Mouse (Mus musculus) midbrain, embryonic 13.5 days (tissue): ENCODE data around the gene Plppr3. TPM values are rescaled to one million over a fixed set of nuclear protein-coding genes. Genes with fewer than 3 reads are reported as not detected.
"Not testable (repeated sequence)": the region's sequence is repeated elsewhere in the genome, so short reads cannot be mapped to it uniquely, and the experiment has no call there.

ENCODE experiments used
- ATAC-seq: fragments of 200-750 bp; cut with Nextera tagmentation; 2 replicates; pipeline ENCODE4 v1.8.0; 2017; ENCODE audit warnings: mild to moderate bottlenecking, moderate TSS enrichment, moderate library complexity
- H3K27ac ChIP-seq: fragments of 300-500 bp; sonication (generic); 2 replicates; pipeline ENCODE4 v1.5.1; 2015; ENCODE audit warnings: inconsistent platforms, mild to moderate bottlenecking, moderate library complexity
- H3K27me3 ChIP-seq: fragments of 300-500 bp; sonication (generic); 2 replicates; pipeline ENCODE4 v1.6.1; 2015; ENCODE audit warnings: mild to moderate bottlenecking, inconsistent platforms
- H3K36me3 ChIP-seq: fragments of 300-500 bp; sonication (generic); 2 replicates; pipeline ENCODE4 v1.6.1; 2015; ENCODE audit warnings: mild to moderate bottlenecking, inconsistent platforms
- H3K4me1 ChIP-seq: fragments of 300-500 bp; sonication (generic); replicated peaks from 2 replicates; pipeline ENCODE4 v1.6.1; 2015; ENCODE audit warnings: inconsistent platforms
- H3K4me2 ChIP-seq: fragments of 300-500 bp; sonication (generic); replicated peaks from 2 replicates; pipeline ENCODE4 v1.6.1; 2015; ENCODE audit warnings: moderate library complexity, mild to moderate bottlenecking, inconsistent platforms
- H3K4me3 ChIP-seq: fragments of 300-500 bp; sonication (generic); replicated peaks from 2 replicates; pipeline ENCODE4 v1.5.1; 2015; ENCODE audit warnings: mild to moderate bottlenecking, inconsistent platforms
- H3K9ac ChIP-seq: fragments of 300-500 bp; sonication (generic); replicated peaks from 2 replicates; pipeline ENCODE4 v1.6.1; 2015; ENCODE audit warnings: mild to moderate bottlenecking, inconsistent platforms
- H3K9me3 ChIP-seq: fragments of 300-500 bp; sonication (generic); 2 replicates; pipeline ENCODE4 v1.6.1; 2016; ENCODE audit warnings: mild to moderate bottlenecking, inconsistent platforms
- WGBS: fragments of 180-500 bp; shearing (Covaris S2); methylation state at CpG from one replicate; pipeline ENCODE4 v1.1.7; 2015; 5-methylcytosine and 5-hydroxymethylcytosine counted together
- polyA plus RNA-seq: library from polyadenylated mRNA; unstranded; fragments of >200 nt; fragmentation: Nextera tagmentation; extraction: Ambion mirVana; gene quantifications from 2 replicates; pipeline ENCODE4 v1.2.1, GENCODE M21; 2015

Plppr3 gene
- polyA plus RNA-seq, 1 experiment from 2014 or later: 432 TPM

DNA sequence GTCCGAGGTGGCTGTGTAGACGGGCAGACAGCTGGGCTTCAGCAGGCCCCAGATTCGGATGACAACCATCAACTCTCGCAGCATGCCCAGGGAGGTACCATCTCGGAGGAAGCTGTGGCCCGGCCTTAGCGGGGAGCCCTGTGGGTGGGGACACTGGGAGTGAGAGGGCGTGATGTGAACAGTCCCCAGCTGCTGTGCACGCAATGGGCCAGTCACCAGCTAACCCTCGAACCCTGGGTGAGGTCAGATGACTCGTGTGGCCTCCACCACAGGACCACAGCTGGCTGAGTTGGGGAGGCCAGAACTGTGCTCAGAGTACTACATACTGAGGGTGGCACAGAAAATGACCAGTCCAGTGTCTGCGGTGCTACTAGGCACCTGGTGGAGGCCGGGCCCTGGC, 22.4 kb upstream of the Plppr3 start:
- 91% methylated on average over 13 of the region's 13 CpGs for WGBS
- Histone ChIP-seq H3K4me1 (peaks cover 15% of the 10 kb centered on the region), H3K4me2 (no peak overlapping the region), H3K4me3 (no peak overlapping the region), H3K27ac (no peak overlapping the region), H3K27me3 (peaks cover 7% of the 10 kb centered on the region; the same call in 1 of the 2 replicates), H3K9ac (no peak overlapping the region), H3K36me3 (peaks cover 49% of the 10 kb centered on the region), H3K9me3 (no peaks in the 10 kb centered on the region)
- ATAC-seq: no peak

DNA sequence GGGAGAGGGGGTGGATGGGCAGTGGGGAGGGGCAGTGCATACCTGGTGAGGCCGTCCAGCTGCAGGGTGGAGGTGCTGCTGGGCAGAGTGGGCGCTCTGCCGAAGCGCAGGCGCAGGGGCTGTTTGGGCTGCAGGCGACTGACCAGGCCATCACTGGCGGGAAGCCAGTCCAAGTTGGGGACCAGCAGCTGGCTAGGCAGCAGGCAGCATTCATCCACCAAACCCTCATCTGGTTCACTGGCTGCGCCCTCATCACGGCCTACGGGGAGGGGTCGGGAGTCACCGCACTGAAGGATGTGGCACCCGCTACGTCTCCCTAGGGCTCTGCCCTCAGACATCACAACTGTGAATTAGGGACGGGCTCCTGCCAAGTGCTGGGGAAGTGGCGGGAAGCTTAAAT, 21.9 kb upstream of the Plppr3 start:
- Histone ChIP-seq H3K4me3 (no peak overlapping the region), H3K9me3 (no peaks in the 10 kb centered on the region), H3K27me3 (peaks cover 8% of the 10 kb centered on the region; the same call in 1 of the 2 replicates), H3K4me1 (peaks cover 10% of the 10 kb centered on the region), H3K36me3 (peaks cover 49% of the 10 kb centered on the region), H3K4me2 (no peak overlapping the region), H3K27ac (no peak overlapping the region), H3K9ac (no peak overlapping the region)
- no peak for ATAC-seq
- WGBS: 95% methylated on average over 16 of the region's 16 CpGs

DNA sequence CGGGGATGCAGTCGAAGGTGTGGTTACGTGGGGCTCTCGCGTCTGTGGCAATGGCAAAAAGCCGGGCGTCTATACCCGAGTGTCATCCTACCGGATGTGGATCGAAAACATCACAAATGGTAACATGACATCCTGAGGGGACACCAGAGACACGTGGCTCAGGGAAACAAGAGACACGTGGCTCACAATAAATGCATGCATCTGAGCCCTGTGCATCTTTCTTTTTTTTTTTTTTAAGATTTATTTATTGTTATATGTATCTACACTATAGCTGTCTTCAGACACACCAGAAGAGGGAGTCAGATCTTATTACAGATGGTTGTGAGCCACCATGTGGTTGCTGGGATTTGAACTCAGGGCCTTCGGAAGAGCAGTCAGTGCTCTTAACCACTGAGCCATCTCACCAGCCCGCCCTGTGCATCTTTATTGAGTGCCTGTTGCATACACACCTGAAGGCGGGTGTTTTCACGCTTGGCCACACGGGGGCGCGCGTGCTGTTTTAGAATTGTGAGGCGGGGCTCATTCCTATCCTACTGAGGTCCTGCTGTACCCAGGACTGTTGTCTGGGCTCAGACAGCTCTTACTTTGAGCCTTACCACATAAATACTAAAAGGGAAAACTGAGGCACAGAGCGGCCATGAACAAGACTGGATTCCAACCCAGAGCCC, 18.2 kb upstream of the Plppr3 start:
- not testable (repeated sequence) for H3K9me3 ChIP-seq, H3K4me2 ChIP-seq, H3K4me3 ChIP-seq, H3K27ac ChIP-seq, H3K4me1 ChIP-seq, H3K9ac ChIP-seq
- ATAC-seq: peak; percentile 68
- H3K27me3 ChIP-seq: peaks cover 10% of the 10 kb centered on the region; the same call in 1 of the 2 replicates
- 46% methylated on average over 22 of the region's 22 CpGs for WGBS
- H3K36me3 ChIP-seq: peaks cover 32% of the 10 kb centered on the region

DNA sequence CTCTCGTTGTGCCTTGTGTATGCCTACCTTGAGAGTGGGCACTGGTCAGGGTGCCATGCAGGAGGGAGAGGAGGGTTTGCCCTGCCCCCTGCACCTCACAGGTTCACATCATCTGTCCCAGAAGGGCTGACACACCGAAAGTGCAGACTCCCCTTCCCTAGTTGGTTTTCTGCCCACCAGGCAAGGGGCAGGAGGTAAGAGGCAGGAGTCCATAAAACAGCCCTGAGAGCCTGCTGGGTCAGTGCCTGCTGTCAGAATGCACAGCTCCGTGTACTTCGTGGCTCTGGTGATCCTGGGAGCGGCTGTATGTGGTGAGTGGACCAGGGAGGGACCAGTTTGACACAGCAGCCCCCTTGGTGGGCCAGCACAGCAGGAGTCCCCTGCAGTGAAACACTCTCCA, 16.2 kb upstream of the Plppr3 start, which contains the start of gene Cfd:
Gene Cfd (plus strand): TSS at position 184 of the 400 bp plus-strand sequence.
- no peak within 1 kb of the TSS for H3K27ac ChIP-seq
- H3K9me3 ChIP-seq: no peaks in the 10 kb centered on the region
- peaks cover 13% of the 10 kb centered on the region for H3K36me3 ChIP-seq
- WGBS: 48% methylated on average over 5 of the region's 5 CpGs
- H3K4me1 ChIP-seq: no peaks in the 10 kb centered on the region
- H3K4me2 ChIP-seq: no peak within 1 kb of the TSS
- H3K9ac ChIP-seq: no peak within 1 kb of the TSS
- no peak within 1 kb of the TSS for H3K4me3 ChIP-seq
- H3K27me3 ChIP-seq: peaks cover 10% of the 10 kb centered on the region; the same call in 1 of the 2 replicates
- no peak for ATAC-seq

DNA sequence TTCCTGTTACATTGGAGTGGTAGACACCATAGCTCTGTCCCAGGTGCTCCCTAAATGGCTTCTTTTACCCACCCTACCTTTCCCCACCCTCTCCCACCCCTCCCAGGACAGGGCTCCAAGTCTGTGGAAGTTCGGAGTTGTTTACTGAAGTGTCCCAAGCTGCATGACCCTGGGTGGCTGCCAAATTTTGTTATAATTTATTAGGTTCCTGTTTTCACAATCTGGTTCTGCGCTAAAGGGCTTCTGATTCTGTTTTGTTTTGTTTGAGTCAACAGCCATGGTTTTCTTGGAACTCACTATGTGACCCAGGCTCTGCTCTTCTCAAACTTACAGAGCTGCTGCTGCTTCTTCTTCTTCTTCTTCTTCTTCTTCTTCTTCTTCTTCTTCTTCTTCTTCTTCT, 15.0 kb upstream of the Plppr3 start:
- Histone ChIP-seq H3K9ac (no peak overlapping the region), H3K27me3 (peaks cover 10% of the 10 kb centered on the region; the same call in 1 of the 2 replicates)

DNA sequence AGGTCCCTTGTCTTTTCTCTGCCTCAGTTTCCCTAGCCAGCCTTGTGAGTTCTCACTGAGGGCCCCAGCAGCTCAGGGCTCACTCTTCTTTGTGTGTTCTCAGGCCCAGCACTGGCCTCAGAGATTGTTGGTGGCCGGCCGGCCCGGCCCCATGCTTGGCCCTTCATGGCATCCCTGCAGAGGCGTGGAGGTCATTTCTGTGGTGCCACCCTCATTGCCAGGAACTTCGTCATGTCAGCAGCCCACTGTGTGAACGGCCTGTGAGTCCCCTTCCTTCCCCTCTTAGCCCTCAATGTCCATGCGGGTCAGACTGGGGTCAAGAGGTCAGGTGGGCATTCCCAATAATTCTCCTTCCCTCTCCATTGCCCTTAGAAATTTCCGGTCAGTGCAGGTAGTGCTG, 12.2 kb upstream of the Plppr3 start:
- no peak overlapping the region for H3K27ac ChIP-seq
- no peak overlapping the region for H3K9ac ChIP-seq
- no peak overlapping the region for H3K4me2 ChIP-seq
- ATAC-seq: no peak
- WGBS: 85% methylated on average over 8 of the region's 8 CpGs
- H3K4me1 ChIP-seq: peaks cover 9% of the 10 kb centered on the region
- H3K9me3 ChIP-seq: no peaks in the 10 kb centered on the region
- peaks cover 30% of the 10 kb centered on the region for H3K27me3 ChIP-seq
- no peaks in the 10 kb centered on the region for H3K36me3 ChIP-seq
- no peak overlapping the region for H3K4me3 ChIP-seq

More for the DNA sequence above, 15.0 kb upstream of the Plppr3 start:
- H3K9me3 ChIP-seq: no peaks in the 10 kb centered on the region
- H3K4me2 ChIP-seq: no peak overlapping the region
- ATAC-seq: no peak
- WGBS: 98% methylated on average over 2 of the region's 2 CpGs
- H3K4me3 ChIP-seq: no peak overlapping the region
- H3K4me1 ChIP-seq: no peaks in the 10 kb centered on the region
- no peak overlapping the region for H3K27ac ChIP-seq
- H3K36me3 ChIP-seq: peaks cover 3% of the 10 kb centered on the region

DNA sequence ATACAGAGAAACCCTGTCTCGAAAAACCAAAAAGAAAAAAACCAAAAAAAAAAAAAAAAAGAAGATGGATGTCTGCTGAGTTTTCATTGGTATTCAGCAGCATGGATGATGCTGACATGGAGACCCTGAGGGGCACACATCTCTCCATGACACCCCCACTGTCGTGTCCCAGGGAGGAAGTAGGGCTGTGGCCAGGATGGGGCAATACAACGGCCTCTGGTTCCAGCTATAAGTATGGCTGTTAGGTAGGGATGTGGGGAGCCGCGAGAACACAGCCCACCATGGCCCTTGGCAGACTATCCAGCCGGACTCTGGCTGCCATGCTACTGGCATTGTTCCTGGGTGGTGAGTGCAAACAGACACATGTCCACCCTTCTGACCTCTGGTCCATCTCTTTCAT, 11.6 kb upstream of the Plppr3 start, which contains the start of gene Elane:
Gene Elane (plus strand): TSS at position 194 of the 400 bp plus-strand sequence.
- no peak within 1 kb of the TSS for H3K4me2 ChIP-seq
- no peak within 1 kb of the TSS for H3K9ac ChIP-seq
- no peak within 1 kb of the TSS for H3K4me3 ChIP-seq
- H3K36me3 ChIP-seq: no peaks in the 10 kb centered on the region
- no peak within 1 kb of the TSS for H3K27ac ChIP-seq
- H3K27me3 ChIP-seq: peaks cover 33% of the 10 kb centered on the region
- H3K4me1 ChIP-seq: peaks cover 9% of the 10 kb centered on the region
- H3K9me3 ChIP-seq: no peaks in the 10 kb centered on the region
- ATAC-seq: no peak
- WGBS: 87% methylated on average over 6 of the region's 6 CpGs

DNA sequence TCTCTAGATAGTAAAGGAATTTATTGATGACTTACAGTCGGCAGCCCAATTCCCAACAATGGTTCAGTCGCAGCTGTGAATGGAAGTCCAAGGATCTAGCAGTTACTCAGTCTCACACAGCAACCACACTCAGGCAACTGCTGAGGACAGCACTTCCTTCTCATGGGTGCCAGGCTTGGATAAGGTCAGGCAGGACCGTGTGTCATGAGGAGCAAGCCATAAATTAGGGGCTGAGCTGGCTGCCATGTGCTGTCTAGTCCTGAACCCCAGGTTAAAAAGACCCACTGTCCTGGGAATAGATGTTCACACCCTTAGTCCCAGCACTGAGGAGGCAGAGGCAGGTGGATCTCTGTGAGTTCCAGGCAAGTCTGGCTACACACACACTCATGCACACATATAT, 10.5 kb upstream of the Plppr3 start:
- not testable (repeated sequence) for H3K27ac ChIP-seq, ATAC-seq
- WGBS: 84% methylated on average over 3 of the region's 3 CpGs

DNA sequence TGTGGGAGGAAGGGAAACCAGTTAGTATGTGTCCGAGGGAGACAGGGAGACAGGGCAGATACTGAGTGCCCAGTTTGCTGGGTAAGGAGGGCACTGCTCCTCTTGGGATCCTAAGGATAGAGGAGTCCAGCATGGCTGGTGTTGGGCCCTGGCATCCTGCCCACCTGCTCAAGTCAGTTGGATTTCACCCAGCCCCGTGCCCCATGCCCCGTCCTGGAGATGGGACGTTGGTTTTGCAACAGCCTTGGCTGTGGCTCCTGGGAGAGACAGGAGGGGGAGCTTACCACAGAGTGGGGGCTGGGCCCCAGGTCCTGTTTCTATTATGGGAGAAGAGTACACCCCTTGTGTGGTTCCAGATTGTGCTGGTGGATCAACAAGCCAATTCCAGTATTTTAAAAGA, 10.0 kb upstream of the Plppr3 start:
- Histone ChIP-seq H3K4me1 (peaks cover 12% of the 10 kb centered on the region), H3K9me3 (no peaks in the 10 kb centered on the region), H3K27me3 (peaks cover 39% of the 10 kb centered on the region), H3K9ac (no peak overlapping the region), H3K4me2 (no peak overlapping the region), H3K27ac (no peak overlapping the region), H3K36me3 (no peaks in the 10 kb centered on the region), H3K4me3 (no peak overlapping the region)
- 68% methylated on average over 4 of the region's 4 CpGs for WGBS
- ATAC-seq: no peak

More for the DNA sequence above, 10.5 kb upstream of the Plppr3 start:
- not testable (repeated sequence) for H3K4me2 ChIP-seq, H3K9ac ChIP-seq, H3K36me3 ChIP-seq, H3K9me3 ChIP-seq, H3K4me3 ChIP-seq
- Histone ChIP-seq H3K4me1 (peaks cover 12% of the 10 kb centered on the region), H3K27me3 (peaks cover 34% of the 10 kb centered on the region)

DNA sequence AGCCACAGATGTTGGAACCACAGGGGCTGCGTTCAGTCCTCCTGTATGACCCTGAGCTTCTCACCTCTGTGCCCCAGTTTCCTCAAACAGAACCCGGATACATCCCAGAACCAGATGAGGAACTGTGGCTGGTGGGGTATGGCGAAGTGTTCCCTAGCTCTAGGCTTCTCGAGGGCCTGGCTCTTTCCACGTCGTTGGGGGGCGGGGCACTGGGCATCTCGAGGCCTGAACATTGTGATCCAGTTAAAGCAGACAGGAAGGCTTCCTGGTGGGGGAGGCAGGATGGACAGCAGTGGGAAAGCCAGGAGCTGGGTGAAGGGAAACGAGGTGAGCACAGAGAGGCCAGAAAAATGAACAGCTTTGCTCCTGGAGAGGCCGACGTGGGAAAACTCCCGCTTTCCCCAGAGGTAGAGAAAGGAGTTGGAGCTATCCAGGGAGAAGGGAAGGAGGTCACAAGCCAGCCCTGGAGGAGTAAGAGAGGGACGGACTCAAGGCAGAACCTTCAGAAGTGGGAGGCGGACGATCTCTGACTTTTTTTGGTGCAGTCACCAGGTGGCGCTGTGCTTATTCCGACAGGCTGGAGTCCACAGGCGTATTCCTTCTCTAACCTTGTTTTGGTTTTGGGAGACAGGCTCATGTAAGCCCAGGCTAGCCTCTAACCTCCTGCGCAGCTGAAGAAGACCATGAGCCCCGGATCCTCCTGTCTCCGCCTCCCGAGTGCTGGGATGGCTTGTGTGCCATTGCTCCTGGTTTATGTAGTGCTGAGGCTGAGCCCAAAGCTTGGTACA, 9.1 kb upstream of the Plppr3 start:
- no peak overlapping the region for H3K9ac ChIP-seq
- WGBS: 16% methylated on average over 22 of the region's 22 CpGs
- ATAC-seq: peak; percentile 32; the same call in 1 of the 2 replicates

DNA sequence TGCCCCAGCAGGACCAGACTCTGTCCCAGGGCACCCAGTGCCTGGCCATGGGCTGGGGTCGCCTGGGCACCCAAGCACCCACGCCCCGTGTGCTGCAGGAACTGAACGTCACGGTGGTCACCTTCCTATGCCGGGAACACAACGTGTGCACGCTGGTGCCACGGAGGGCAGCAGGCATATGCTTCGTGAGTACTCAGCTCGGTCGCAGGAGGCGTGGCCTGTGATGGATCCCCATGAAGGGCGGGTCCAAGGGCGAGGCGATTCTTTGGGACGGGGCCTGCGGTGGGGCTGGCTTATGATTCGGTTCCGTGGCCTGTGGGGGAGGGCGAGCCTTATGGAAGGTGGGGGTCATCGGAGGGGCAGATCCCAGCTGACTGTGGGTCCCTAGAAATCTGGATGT, 7.5 kb upstream of the Plppr3 start:
- peak overlapping the region; percentile 33 for H3K4me2 ChIP-seq
- H3K27ac ChIP-seq: no peak overlapping the region
- H3K27me3 ChIP-seq: peaks cover 40% of the 10 kb centered on the region
- H3K4me3 ChIP-seq: no peak overlapping the region; the same call in 1 of the 2 replicates
- 6% methylated on average over 22 of the region's 22 CpGs for WGBS
- no peaks in the 10 kb centered on the region for H3K9me3 ChIP-seq
- H3K36me3 ChIP-seq: no peaks in the 10 kb centered on the region
- ATAC-seq: no peak
- H3K4me1 ChIP-seq: peaks cover 12% of the 10 kb centered on the region
- no peak overlapping the region; the same call in 1 of the 2 replicates for H3K9ac ChIP-seq

More for the DNA sequence above, 9.1 kb upstream of the Plppr3 start:
- Histone ChIP-seq H3K4me3 (no peak overlapping the region), H3K9me3 (no peaks in the 10 kb centered on the region), H3K27ac (no peak overlapping the region), H3K4me1 (peaks cover 12% of the 10 kb centered on the region), H3K4me2 (no peak overlapping the region), H3K27me3 (peaks cover 40% of the 10 kb centered on the region), H3K36me3 (no peaks in the 10 kb centered on the region)

DNA sequence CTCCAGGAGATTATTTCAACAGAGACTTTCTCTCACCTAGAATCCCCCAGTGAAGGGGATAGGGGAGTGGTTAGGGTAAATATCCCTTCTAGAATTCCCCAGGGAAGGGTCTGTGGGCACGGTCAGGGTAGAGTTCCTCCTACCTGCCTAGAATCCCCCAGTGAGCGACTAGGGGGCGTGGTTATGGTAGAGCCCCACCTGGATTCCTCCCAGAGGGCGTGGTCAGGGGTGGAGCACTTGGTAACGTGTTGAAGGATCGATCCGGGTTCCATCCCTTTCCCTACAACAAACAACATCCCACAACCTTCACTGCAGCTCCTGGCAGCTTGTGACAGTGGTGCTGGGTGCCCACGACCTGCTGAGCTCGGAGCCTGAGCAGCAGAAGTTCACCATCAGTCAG, 6.3 kb upstream of the Plppr3 start:
- Histone ChIP-seq H3K9ac (no peak overlapping the region), H3K9me3 (no peaks in the 10 kb centered on the region), H3K4me1 (peaks cover 12% of the 10 kb centered on the region), H3K36me3 (no peaks in the 10 kb centered on the region), H3K4me3 (no peak overlapping the region), H3K27ac (no peak overlapping the region), H3K27me3 (peaks cover 40% of the 10 kb centered on the region), H3K4me2 (no peak overlapping the region)
- no peak for ATAC-seq
- 21% methylated on average over 9 of the region's 9 CpGs for WGBS
